Mouse (Mus musculus) heart, adult 2 months (tissue): Measurements from ENCODE around the gene Crabp2.

Experiments
- CTCF ChIP-seq: fragments of 200-600 bp; IDR thresholded peaks from 2 replicates; pipeline ENCODE4 v1.8.1; 2022; ENCODE audit warnings: antibody characterized with exemption, mild to moderate bottlenecking, moderate library complexity
- EP300 ChIP-seq: fragments of 200-500 bp; IDR thresholded peaks from 2 replicates; pipeline ENCODE4 v1.6.1; 2011; ENCODE audit warnings: low read depth, low read length, control low read depth; ENCODE audit not compliant: insufficient read depth

- TF ChIP-seq CTCF (no peak), EP300 (no peak)
Measured at GRCm38 (mm10) chr3:88002291-88002976, 54.0 kb downstream of the Crabp2 start.
